Mouse (Mus musculus): Measurements from ENCODE around the gene Rgcc.

Rgcc gene

GRCm38 (mm10) chr14:79301466-79301875 lies at the start of gene Rgcc:
TSS of gene Rgcc (minus strand) at chr14:79301645.
- peak; percentile 93 for DNase-seq (ENCODE audit: low spot score)

- DNase-seq (ENCODE audit: low spot score), result no peak
These were observed 44.9 kb upstream of the Rgcc start for GRCm38 (mm10) chr14:79346384-79346783.

- DNase-seq (ENCODE audit: low spot score), result no peak
These were observed 34.2 kb upstream of the Rgcc start for GRCm38 (mm10) chr14:79335613-79336012.

GRCm38 (mm10) chr14:79331936-79332335 lies 30.5 kb upstream of the Rgcc start:
- no peak for DNase-seq (ENCODE audit: low spot score)

- DNase-seq (ENCODE audit: low spot score), result no peak
These were observed 29.6 kb upstream of the Rgcc start for GRCm38 (mm10) chr14:79330944-79331561.

GRCm38 (mm10) chr14:79327033-79327432 lies 25.6 kb upstream of the Rgcc start:
- DNase-seq (ENCODE audit: low spot score), result no peak

- DNase-seq (ENCODE audit: low spot score), result no peak
These were observed 22.8 kb upstream of the Rgcc start for GRCm38 (mm10) chr14:79324112-79324840.

- no peak for DNase-seq (ENCODE audit: low spot score)
These were observed 20.4 kb upstream of the Rgcc start for GRCm38 (mm10) chr14:79321881-79322280.

- no peak for DNase-seq (ENCODE audit: low spot score)
These were observed 19.7 kb upstream of the Rgcc start for GRCm38 (mm10) chr14:79321152-79321551.

GRCm38 (mm10) chr14:79317602-79318001 lies 16.2 kb upstream of the Rgcc start:
- DNase-seq (ENCODE audit: low spot score), result no peak

- DNase-seq (ENCODE audit: low spot score), result no peak
These were observed 14.4 kb upstream of the Rgcc start for GRCm38 (mm10) chr14:79315877-79316276.

GRCm38 (mm10) chr14:79314245-79315010 lies 13.0 kb upstream of the Rgcc start:
- no peak for DNase-seq (ENCODE audit: low spot score)

- no peak for DNase-seq (ENCODE audit: low spot score)
These were observed 12.2 kb upstream of the Rgcc start for GRCm38 (mm10) chr14:79313439-79314175.

- no peak for DNase-seq (ENCODE audit: low spot score)
These were observed 11.3 kb upstream of the Rgcc start for GRCm38 (mm10) chr14:79312719-79313118.

- DNase-seq (ENCODE audit: low spot score), result no peak
These were observed 10.5 kb upstream of the Rgcc start for GRCm38 (mm10) chr14:79311918-79312454.

- no peak for DNase-seq (ENCODE audit: low spot score)
These were observed 7.7 kb upstream of the Rgcc start for GRCm38 (mm10) chr14:79309115-79309514.

- DNase-seq (ENCODE audit: low spot score), result no peak
These were observed 6.9 kb upstream of the Rgcc start for GRCm38 (mm10) chr14:79308364-79308763.

GRCm38 (mm10) chr14:79307908-79308307 lies 6.5 kb upstream of the Rgcc start:
- no peak for DNase-seq (ENCODE audit: low spot score)

GRCm38 (mm10) chr14:79307138-79307537 lies 5.7 kb upstream of the Rgcc start:
- no peak for DNase-seq (ENCODE audit: low spot score)

- DNase-seq (ENCODE audit: low spot score), result no peak
These were observed 3.5 kb upstream of the Rgcc start for GRCm38 (mm10) chr14:79304873-79305464.

GRCm38 (mm10) chr14:79303150-79303549 lies 1.7 kb upstream of the Rgcc start:
- no peak for DNase-seq (ENCODE audit: low spot score)

All from ovary, postnatal 14 days (tissue).